In genomic region chr5:111213935-111214450, GRCm38 (mm10) we compare ENCODE assay signal across 14 mouse cellular contexts.
DNase-seq lines count a peak whose midpoint lies in the region; ATAC-seq and TF ChIP-seq lines count a peak whose summit lies in the region.
"Had no signal": no experiment of that assay in that cellular context is flagged by ENCODE, and none has a peak within 500 bp of the region (broad histone marks: within the 10 kb centered on the region; RNA-seq: fewer than 3 reads in every experiment).

No protein-coding gene starts in this region.

- H3K9ac ChIP-seq in intestine, postnatal 0 days (ENCODE audit: low read depth, low read length): no peak overlapping the region
- H3K9ac ChIP-seq in intestine, embryonic 15.5 days: no peak overlapping the region
- no peak overlapping the region for H3K9ac ChIP-seq in forebrain, embryonic 13.5 days
- H3K9ac ChIP-seq in midbrain, embryonic 13.5 days (replicated peaks): no peak overlapping the region
- H3K9ac ChIP-seq: limb, embryonic 13.5 days; liver, postnatal 0 days had no signal

- H3K36me3 ChIP-seq in intestine, postnatal 0 days (ENCODE audit: control insufficient read depth, insufficient read depth): no peaks in the 10 kb centered on the region
- no peaks in the 10 kb centered on the region for H3K36me3 ChIP-seq in intestine, embryonic 15.5 days
- H3K36me3 ChIP-seq in forebrain, embryonic 13.5 days (ENCODE audit: poor library complexity, severe bottlenecking): no peaks in the 10 kb centered on the region
- H3K36me3 ChIP-seq in midbrain, embryonic 13.5 days: no peaks in the 10 kb centered on the region
- H3K36me3 ChIP-seq: limb, embryonic 13.5 days had no signal

- H3K27me3 ChIP-seq in intestine, postnatal 0 days (replicated peaks; ENCODE audit: control insufficient read depth, insufficient read depth, low read length): no peaks in the 10 kb centered on the region
- no peaks in the 10 kb centered on the region for H3K27me3 ChIP-seq in intestine, embryonic 15.5 days (replicated peaks)
- no peaks in the 10 kb centered on the region for H3K27me3 ChIP-seq in forebrain, embryonic 13.5 days
- peaks cover 10% of the 10 kb centered on the region; the same call in 1 of the 2 replicates for H3K27me3 ChIP-seq in midbrain, embryonic 13.5 days
- H3K27me3 ChIP-seq: limb, embryonic 13.5 days had no signal

- peak; percentile 17; the same call in 1 of the 2 replicates for TF ChIP-seq CTCF in intestine, postnatal 0 days (IDR thresholded peaks at IDR 0.05; ENCODE audit: low read depth)

- H3K4me3 ChIP-seq in intestine, postnatal 0 days (ENCODE audit: low read depth, low read length): no peak overlapping the region
- H3K4me3 ChIP-seq in intestine, embryonic 15.5 days (replicated peaks): no peak overlapping the region
- H3K4me3 ChIP-seq in forebrain, embryonic 13.5 days: no peak overlapping the region
- H3K4me3 ChIP-seq in midbrain, embryonic 13.5 days (replicated peaks): no peak overlapping the region
- H3K4me3 ChIP-seq: limb, embryonic 13.5 days had no signal

- ATAC-seq in intestine, postnatal 0 days: no peak
- no peak for ATAC-seq in intestine, embryonic 15.5 days
- no peak for ATAC-seq in forebrain, embryonic 13.5 days
- ATAC-seq in midbrain, embryonic 13.5 days: no peak
- ATAC-seq: CD4-positive, CD25-positive, alpha-beta regulatory T cell, adult 4 months; liver, postnatal 0 days had no signal

- peak; percentile 58 for DNase-seq in Muller cell, postnatal 12 days (ENCODE audit: inconsistent ontology term)
- no peak for DNase-seq in layer of hippocampus, postnatal 10 days (ENCODE audit: low spot score in 2 of 2)
- DNase-seq in adrenal gland, adult 18-20 months (ENCODE audit: low spot score in 2 of 2): no peak
- DNase-seq: cerebellum, adult 9-10 months; gastrocnemius, postnatal 25 days; heart, postnatal 14 days; kidney, postnatal 25 days; liver, postnatal 0 days had no signal

- peaks cover 5% of the 10 kb centered on the region for H3K4me1 ChIP-seq in intestine, postnatal 0 days (replicated peaks; ENCODE audit: control insufficient read depth, insufficient read depth, low read length)
- peaks cover 19% of the 10 kb centered on the region for H3K4me1 ChIP-seq in intestine, embryonic 15.5 days (replicated peaks)
- peaks cover 54% of the 10 kb centered on the region for H3K4me1 ChIP-seq in forebrain, embryonic 13.5 days
- H3K4me1 ChIP-seq in midbrain, embryonic 13.5 days (replicated peaks): peaks cover 60% of the 10 kb centered on the region

- 65% methylated on average over 8 of the region's 8 CpGs for WGBS in intestine, postnatal 0 days
- WGBS in intestine, embryonic 15.5 days: 58% methylated on average over 8 of the region's 8 CpGs
- WGBS in forebrain, embryonic 13.5 days: 49% methylated on average over 8 of the region's 8 CpGs
- 36% methylated on average over 8 of the region's 8 CpGs for WGBS in midbrain, embryonic 13.5 days

- no peak overlapping the region for H3K27ac ChIP-seq in intestine, postnatal 0 days (ENCODE audit: low read depth, low read length)
- no peak overlapping the region for H3K27ac ChIP-seq in intestine, embryonic 15.5 days
- peak overlapping the region; percentile 42; the same call in 1 of the 2 replicates for H3K27ac ChIP-seq in forebrain, embryonic 13.5 days
- peak overlapping the region; percentile 83 for H3K27ac ChIP-seq in midbrain, embryonic 13.5 days
- H3K27ac ChIP-seq: limb, embryonic 13.5 days had no signal

- H3K4me2 ChIP-seq in intestine, postnatal 0 days (replicated peaks; ENCODE audit: low read depth): no peak overlapping the region
- H3K4me2 ChIP-seq in intestine, embryonic 15.5 days (replicated peaks): no peak overlapping the region
- no peak overlapping the region for H3K4me2 ChIP-seq in forebrain, embryonic 13.5 days
- H3K4me2 ChIP-seq in midbrain, embryonic 13.5 days (replicated peaks): no peak overlapping the region
- H3K4me2 ChIP-seq: limb, embryonic 13.5 days had no signal

- no peaks in the 10 kb centered on the region for H3K9me3 ChIP-seq in intestine, postnatal 0 days (ENCODE audit: control insufficient read depth)
- H3K9me3 ChIP-seq in intestine, embryonic 15.5 days: no peaks in the 10 kb centered on the region
- no peaks in the 10 kb centered on the region for H3K9me3 ChIP-seq in forebrain, embryonic 13.5 days (replicated peaks)
- no peaks in the 10 kb centered on the region for H3K9me3 ChIP-seq in midbrain, embryonic 13.5 days
- H3K9me3 ChIP-seq: limb, embryonic 13.5 days had no signal

Comparison
In these comparisons a context has a peak if more than half of its experiments do, and no peak if none do; other contexts are left out.
1. H3K27ac ChIP-seq: peak in forebrain, embryonic 13.5 days (single experiment) and midbrain, embryonic 13.5 days (single experiment); none in intestine, postnatal 0 days (single experiment) and intestine, embryonic 15.5 days (single experiment).